Mouse (Mus musculus): ENCODE results near the gene Slc51b.

DNA sequence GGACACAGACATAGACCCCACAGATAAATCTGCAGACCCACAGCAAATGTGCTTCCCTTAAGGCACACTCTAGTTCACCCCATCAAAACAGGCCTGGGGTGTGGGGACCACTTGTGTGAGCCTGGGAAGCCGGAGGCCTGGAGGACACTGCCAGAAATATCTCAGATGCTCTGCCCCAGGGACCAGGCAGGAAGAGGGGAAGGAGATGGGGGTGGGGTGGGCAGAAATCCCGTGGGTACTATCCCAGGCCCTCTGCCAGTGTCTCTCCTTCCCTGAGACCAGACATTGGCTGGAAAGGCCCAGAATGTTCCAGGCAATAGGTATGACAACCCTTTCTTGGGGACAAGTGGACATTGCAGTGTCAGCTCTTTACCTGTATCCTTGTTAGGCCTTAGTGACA is 29.1 kb downstream of the Slc51b start:
- no peak for TF ChIP-seq CHD2 (IDR thresholded peaks at IDR 0.05; ENCODE audit: low read depth, low read length)
- no peak for TF ChIP-seq ZC3H11A (IDR thresholded peaks at IDR 0.05; ENCODE audit: borderline replicate concordance, low read depth, low read length)
- no peak for TF ChIP-seq ZNF384 (IDR thresholded peaks at IDR 0.05; ENCODE audit: low read depth, low read length)
- no peak for TF ChIP-seq MAFK (IDR thresholded peaks at IDR 0.05; ENCODE audit: insufficient read depth, low read depth, low read length)
- TF ChIP-seq HCFC1 (IDR thresholded peaks at IDR 0.05; ENCODE audit: borderline replicate concordance, insufficient read depth, low read length) = no peak

Measured in ES-E14 (cell line).